Mouse (Mus musculus): ENCODE results near the gene Nfatc2.

DNA sequence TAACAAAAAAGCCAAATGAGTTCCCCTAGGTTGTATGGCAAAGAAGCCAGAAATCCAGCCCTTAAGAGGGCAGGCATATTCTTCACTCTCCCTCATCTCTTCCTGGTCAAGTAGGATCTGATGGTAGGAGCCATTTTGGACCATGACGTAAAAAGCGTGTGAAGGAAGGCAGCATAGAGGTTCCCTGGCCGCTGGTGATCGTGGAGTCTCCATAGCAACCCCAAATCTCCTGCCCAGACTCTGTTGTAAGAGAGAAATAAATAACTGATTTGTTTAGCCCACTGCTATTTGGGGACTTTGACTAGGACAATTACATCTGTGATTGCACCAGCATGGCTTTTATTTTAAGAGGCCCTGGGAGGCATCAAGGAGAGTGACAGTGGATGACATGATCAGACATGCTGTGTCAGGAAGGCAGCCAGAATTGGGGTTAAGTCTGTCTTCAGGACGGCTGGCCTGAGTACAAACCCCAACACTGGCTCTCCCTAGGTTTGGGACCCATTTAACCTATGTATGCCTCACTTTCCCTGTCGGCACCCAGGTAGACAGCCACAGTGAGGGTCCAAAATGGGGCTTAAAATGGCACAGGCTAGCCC is 8.3 kb upstream of the Nfatc2 start:
- TF ChIP-seq CTCF (conservative IDR thresholded peaks at IDR 0.05; ENCODE audit: low read length) (no peak), NANOG (IDR thresholded peaks at IDR 0.05; ENCODE audit: borderline replicate concordance, low read length) (no peak)
